Mouse (Mus musculus): Measurements from ENCODE around the gene Gm28043. TPM values are rescaled to one million over a fixed set of nuclear protein-coding genes. Genes with fewer than 3 reads are reported as not detected.

Gm28043 gene
- polyA plus RNA-seq (2015; fragmentation: Nextera tagmentation; extraction: Ambion mirVana): 2.3 and 3.7 TPM in 2 replicates

GRCm38 (mm10) chr17:29614115-29615023 is at the start of gene Gm28043, which contains the start of gene Rnf8:
Gene Gm28043 (plus strand): TSS chr17:29614876.
Gene Rnf8 (plus strand): TSS chr17:29614790.
- Histone ChIP-seq H3K27me3 (no peaks in the 10 kb centered on the region), H3K9ac (peak within 1 kb of the TSS; percentile 99), H3K4me2 (peak within 1 kb of the TSS; percentile 87), H3K9me3 (no peaks in the 10 kb centered on the region), H3K4me3 (peak within 1 kb of the TSS; percentile 99), H3K4me1 (replicated peaks) (peaks cover 34% of the 10 kb centered on the region), H3K27ac (replicated peaks) (peak within 1 kb of the TSS; percentile 94), H3K36me3 (peaks cover 13% of the 10 kb centered on the region)
- WGBS: 2% methylated on average over 52 of the region's 52 CpGs
- ATAC-seq (ENCODE audit: low read depth): peak; percentile 93

DNA sequence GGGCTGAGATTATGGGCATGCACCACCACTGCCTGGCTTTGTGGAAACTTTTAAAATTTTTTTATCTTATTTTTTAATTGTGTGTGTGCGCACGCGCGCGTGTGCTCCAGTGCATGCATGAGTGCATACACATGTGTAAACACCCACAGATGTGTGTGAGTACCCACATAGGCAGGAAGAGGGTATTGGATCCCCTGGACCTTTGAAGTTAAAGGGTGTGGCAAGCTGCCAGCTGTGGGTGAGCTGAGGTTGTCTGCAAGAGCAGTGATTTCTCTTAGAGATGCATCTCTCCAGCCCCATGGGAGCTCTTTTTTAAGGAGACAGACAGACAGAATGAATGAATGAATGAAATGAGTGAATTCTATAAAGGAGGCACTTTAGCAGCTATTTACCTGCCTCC is 49.2 kb upstream of the Gm28043 start:
- Histone ChIP-seq H3K27ac (replicated peaks) (no peak overlapping the region), H3K4me2 (no peak overlapping the region), H3K36me3 (peaks cover 36% of the 10 kb centered on the region), H3K27me3 (no peaks in the 10 kb centered on the region), H3K9me3 (no peaks in the 10 kb centered on the region), H3K4me3 (no peak overlapping the region), H3K4me1 (replicated peaks) (peaks cover 11% of the 10 kb centered on the region; the same call in 1 of the 2 replicates), H3K9ac (no peak overlapping the region)
- ATAC-seq (ENCODE audit: low read depth): no peak
- 98% methylated on average over 5 of the region's 5 CpGs for WGBS

DNA sequence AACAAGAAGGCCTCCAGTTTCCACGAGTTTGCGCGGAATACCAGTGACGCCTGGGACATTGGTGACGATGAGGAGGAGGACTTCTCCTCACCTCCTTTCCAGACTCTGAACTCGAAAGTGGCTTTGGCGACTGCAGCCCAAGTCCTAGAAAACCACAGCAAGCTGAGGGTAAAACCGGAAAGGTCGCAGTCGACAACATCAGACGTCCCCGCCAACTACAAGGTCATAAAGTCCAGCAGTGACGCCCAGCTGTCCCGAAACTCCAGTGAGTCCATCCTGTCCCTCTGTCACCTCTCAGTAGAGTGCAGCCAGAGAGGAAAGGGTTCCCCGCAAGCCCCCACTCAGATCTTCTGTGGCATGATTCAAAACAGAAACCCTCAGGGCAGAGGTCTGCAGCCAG is 46.2 kb upstream of the Gm28043 start:
- Histone ChIP-seq H3K4me2 (no peak overlapping the region), H3K27me3 (no peaks in the 10 kb centered on the region), H3K27ac (replicated peaks) (no peak overlapping the region), H3K4me3 (no peak overlapping the region), H3K36me3 (peaks cover 65% of the 10 kb centered on the region), H3K4me1 (replicated peaks) (peaks cover 11% of the 10 kb centered on the region; the same call in 1 of the 2 replicates), H3K9ac (no peak overlapping the region), H3K9me3 (no peaks in the 10 kb centered on the region)
- no peak for ATAC-seq (ENCODE audit: low read depth)
- WGBS: 90% methylated on average over 15 of the region's 15 CpGs

DNA sequence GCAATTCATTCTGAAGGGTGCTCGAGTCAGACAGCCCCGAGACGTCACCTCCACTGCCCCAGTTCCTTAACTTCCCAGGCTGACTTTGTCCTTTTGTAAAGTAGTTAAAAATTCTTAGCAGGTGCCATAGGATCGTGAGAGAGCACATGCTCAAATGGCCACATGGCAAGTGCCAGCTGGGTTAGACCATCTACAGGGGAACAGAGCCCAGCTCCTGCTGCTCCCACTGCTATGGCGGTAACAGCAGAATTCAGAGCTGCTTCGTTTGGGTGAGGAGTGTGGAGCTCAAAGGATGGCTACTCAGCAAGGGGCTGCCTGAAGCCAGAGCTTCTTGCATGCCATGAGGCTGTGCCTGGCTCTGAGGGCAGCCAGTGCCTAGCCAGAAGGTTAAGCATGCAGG is 44.8 kb upstream of the Gm28043 start:
- Histone ChIP-seq H3K27me3 (no peaks in the 10 kb centered on the region), H3K4me2 (no peak overlapping the region), H3K27ac (replicated peaks) (no peak overlapping the region), H3K9ac (no peak overlapping the region), H3K4me1 (replicated peaks) (peaks cover 11% of the 10 kb centered on the region; the same call in 1 of the 2 replicates), H3K9me3 (no peaks in the 10 kb centered on the region), H3K36me3 (peaks cover 68% of the 10 kb centered on the region), H3K4me3 (no peak overlapping the region)
- ATAC-seq (ENCODE audit: low read depth): no peak
- 82% methylated on average over 6 of the region's 6 CpGs for WGBS

- no peak overlapping the region for H3K27ac ChIP-seq (replicated peaks)
- H3K4me3 ChIP-seq: no peak overlapping the region
- ATAC-seq (ENCODE audit: low read depth): no peak
- H3K4me2 ChIP-seq: no peak overlapping the region
- no peak overlapping the region for H3K9ac ChIP-seq
- H3K9me3 ChIP-seq: no peaks in the 10 kb centered on the region
- WGBS: 92% methylated on average over 4 of the region's 4 CpGs
- no peaks in the 10 kb centered on the region for H3K27me3 ChIP-seq
- peaks cover 78% of the 10 kb centered on the region for H3K36me3 ChIP-seq
- no peaks in the 10 kb centered on the region for H3K4me1 ChIP-seq (replicated peaks)
Measured at GRCm38 (mm10) chr17:29579579-29580126, 35.0 kb upstream of the Gm28043 start.

DNA sequence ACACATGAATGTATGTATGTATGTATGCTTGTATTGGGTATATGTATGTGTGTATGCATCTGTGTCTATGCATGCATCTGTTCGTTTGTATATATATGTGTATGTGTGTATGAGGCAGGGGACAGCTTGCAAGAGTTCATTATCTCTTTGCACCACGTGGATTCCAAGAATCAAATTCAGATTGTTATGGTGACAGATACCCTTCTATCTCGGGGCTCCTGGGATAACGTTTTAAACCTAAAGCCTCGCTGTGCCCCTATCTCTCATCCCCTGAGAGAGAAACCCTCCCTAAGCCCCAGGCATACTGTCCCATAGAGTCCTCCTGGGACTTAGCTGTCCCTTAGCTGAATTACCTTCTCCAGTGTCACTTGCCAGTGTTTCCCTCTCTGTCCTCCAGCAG is 31.1 kb upstream of the Gm28043 start:
- no peak for ATAC-seq (ENCODE audit: low read depth)
- Histone ChIP-seq H3K27me3 (no peaks in the 10 kb centered on the region), H3K27ac (replicated peaks) (no peak overlapping the region), H3K4me2 (no peak overlapping the region), H3K9ac (no peak overlapping the region), H3K36me3 (peaks cover 43% of the 10 kb centered on the region), H3K9me3 (no peaks in the 10 kb centered on the region), H3K4me3 (no peak overlapping the region), H3K4me1 (replicated peaks) (peaks cover 5% of the 10 kb centered on the region)
- 86% methylated on average over 5 of the region's 5 CpGs for WGBS

GRCm38 (mm10) chr17:29584306-29584705 is 30.4 kb upstream of the Gm28043 start:
- WGBS: 83% methylated on average over 5 of the region's 5 CpGs
- no peak overlapping the region for H3K4me3 ChIP-seq
- no peak for ATAC-seq (ENCODE audit: low read depth)
- H3K4me2 ChIP-seq: no peak overlapping the region
- no peak overlapping the region for H3K27ac ChIP-seq (replicated peaks)
- no peaks in the 10 kb centered on the region for H3K9me3 ChIP-seq
- H3K4me1 ChIP-seq (replicated peaks): peaks cover 12% of the 10 kb centered on the region
- H3K9ac ChIP-seq: no peak overlapping the region
- H3K36me3 ChIP-seq: peaks cover 35% of the 10 kb centered on the region
- H3K27me3 ChIP-seq: no peaks in the 10 kb centered on the region

DNA sequence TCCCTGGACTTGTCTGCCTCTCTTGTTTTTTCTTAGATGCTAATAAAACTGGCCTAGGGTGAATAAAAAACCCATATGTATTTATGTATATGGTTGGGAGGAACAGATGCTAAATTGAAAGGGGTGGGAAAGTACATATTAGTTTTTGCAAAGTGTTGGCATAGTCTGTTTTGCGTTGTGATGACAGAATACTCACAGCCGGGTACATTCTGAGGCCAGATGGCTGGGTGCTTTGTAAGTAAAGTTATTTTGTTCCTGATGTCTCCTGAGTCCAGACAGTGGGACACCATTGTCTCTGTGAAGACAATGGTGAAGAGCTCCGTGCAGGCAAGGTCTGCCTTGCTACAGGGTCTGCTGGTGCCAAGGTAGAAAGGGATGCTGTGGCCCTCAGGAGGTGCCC is 29.9 kb upstream of the Gm28043 start:
- Histone ChIP-seq H3K9me3 (no peaks in the 10 kb centered on the region), H3K4me1 (replicated peaks) (peaks cover 17% of the 10 kb centered on the region), H3K27ac (replicated peaks) (no peak overlapping the region), H3K9ac (no peak overlapping the region), H3K27me3 (no peaks in the 10 kb centered on the region), H3K36me3 (peaks cover 31% of the 10 kb centered on the region), H3K4me3 (no peak overlapping the region), H3K4me2 (no peak overlapping the region)
- ATAC-seq (ENCODE audit: low read depth): no peak
- WGBS: 59% methylated on average over 3 of the region's 3 CpGs

DNA sequence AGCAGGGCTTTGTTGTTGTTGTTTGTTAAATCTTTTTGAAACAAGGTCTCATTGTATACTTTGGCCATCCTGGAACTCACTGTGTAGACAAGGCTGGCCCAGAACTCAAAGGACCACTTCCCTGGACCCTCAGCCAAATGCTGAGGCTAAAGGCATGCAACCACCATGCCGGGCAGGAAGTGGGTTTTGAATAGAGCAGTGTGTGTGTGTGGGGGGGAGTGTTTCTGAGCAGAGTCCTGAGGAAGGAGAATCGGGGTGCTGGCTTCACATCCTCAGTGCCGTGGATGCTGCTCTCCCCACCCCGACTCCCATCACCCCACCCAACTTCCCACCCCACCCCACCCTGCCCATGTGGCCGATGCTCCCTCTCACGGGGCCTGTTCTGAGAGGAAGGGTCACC is 29.2 kb upstream of the Gm28043 start:
- H3K36me3 ChIP-seq: peaks cover 26% of the 10 kb centered on the region
- no peaks in the 10 kb centered on the region for H3K27me3 ChIP-seq
- H3K9me3 ChIP-seq: no peaks in the 10 kb centered on the region
- H3K4me2 ChIP-seq: no peak overlapping the region
- H3K4me1 ChIP-seq (replicated peaks): peaks cover 19% of the 10 kb centered on the region
- no peak overlapping the region for H3K9ac ChIP-seq
- 94% methylated on average over 6 of the region's 6 CpGs for WGBS
- H3K4me3 ChIP-seq: no peak overlapping the region
- ATAC-seq (ENCODE audit: low read depth): no peak
- no peak overlapping the region for H3K27ac ChIP-seq (replicated peaks)

DNA sequence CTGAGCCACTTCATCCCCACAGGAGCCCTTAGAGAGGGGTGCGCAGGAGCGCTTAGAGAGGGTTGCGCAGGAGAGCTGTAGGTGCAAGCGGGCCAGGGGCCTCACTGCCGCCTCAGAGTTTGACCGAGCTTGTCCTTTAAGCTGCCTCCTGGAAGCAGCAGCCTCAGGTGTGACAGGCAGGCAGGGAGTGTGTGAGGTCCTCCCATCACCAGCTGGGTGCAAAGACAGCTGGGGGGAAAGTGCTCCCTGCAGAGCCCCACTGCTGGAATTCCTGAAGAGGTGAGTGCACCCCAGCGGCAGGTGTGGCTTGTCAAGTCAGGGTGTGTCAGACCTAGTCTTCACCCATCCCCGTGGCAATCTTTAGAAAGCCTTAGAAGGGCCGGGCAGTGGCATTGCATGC is 27.8 kb upstream of the Gm28043 start:
- ATAC-seq (ENCODE audit: low read depth): no peak
- Histone ChIP-seq H3K4me1 (replicated peaks) (peaks cover 19% of the 10 kb centered on the region), H3K36me3 (peaks cover 22% of the 10 kb centered on the region), H3K9me3 (no peaks in the 10 kb centered on the region), H3K9ac (no peak overlapping the region), H3K27me3 (no peaks in the 10 kb centered on the region), H3K27ac (replicated peaks) (no peak overlapping the region), H3K4me3 (no peak overlapping the region), H3K4me2 (no peak overlapping the region)
- 94% methylated on average over 9 of the region's 9 CpGs for WGBS

- Histone ChIP-seq H3K27me3 (no peaks in the 10 kb centered on the region), H3K9me3 (no peaks in the 10 kb centered on the region), H3K36me3 (peaks cover 22% of the 10 kb centered on the region), H3K9ac (no peak overlapping the region), H3K4me3 (no peak overlapping the region), H3K4me2 (no peak overlapping the region), H3K4me1 (replicated peaks) (peaks cover 19% of the 10 kb centered on the region), H3K27ac (replicated peaks) (peak overlapping the region; percentile 71)
- WGBS: 19% methylated on average over 11 of the region's 11 CpGs
- peak; percentile 83 for ATAC-seq (ENCODE audit: low read depth)
Measured at GRCm38 (mm10) chr17:29589221-29589898, 25.3 kb upstream of the Gm28043 start.
